Mouse (Mus musculus): ENCODE data around the gene Efcab2. TPM values are rescaled to one million over a fixed set of nuclear protein-coding genes. Genes with fewer than 3 reads are reported as not detected.

Efcab2 gene
- polyA plus RNA-seq, 1 experiment from 2014 or later = 3.3 TPM

GRCm38 (mm10) chr1:178379224-178379623 is 26.7 kb upstream of the Efcab2 start:
- no peak overlapping the region for H3K27ac ChIP-seq (ENCODE audit: low read depth)
- DNase-seq = no peak
- no peak overlapping the region for H3K9ac ChIP-seq
- no peaks in the 10 kb centered on the region for H3K27me3 ChIP-seq (ENCODE audit: insufficient read depth, low read length)
- H3K36me3 ChIP-seq (ENCODE audit: insufficient read depth) = no peaks in the 10 kb centered on the region
- no peak for ATAC-seq (ENCODE audit: insufficient read depth)
- H3K4me1 ChIP-seq (ENCODE audit: insufficient read depth) = no peaks in the 10 kb centered on the region
- H3K4me3 ChIP-seq (ENCODE audit: low read depth, low read length) = no peak overlapping the region
- no peak overlapping the region for H3K4me2 ChIP-seq
- TF ChIP-seq CTCF (IDR thresholded peaks at IDR 0.05; ENCODE audit: low read depth) = no peak
- 85% methylated on average over 1 of the region's 1 CpGs for WGBS
- H3K9me3 ChIP-seq (ENCODE audit: low read depth, low read length) = no peaks in the 10 kb centered on the region

GRCm38 (mm10) chr1:178382165-178382564 is 23.7 kb upstream of the Efcab2 start:
- no peaks in the 10 kb centered on the region for H3K9me3 ChIP-seq (ENCODE audit: low read depth, low read length)
- DNase-seq (no peak), ATAC-seq (ENCODE audit: insufficient read depth) (no peak)
- H3K4me3 ChIP-seq (ENCODE audit: low read depth, low read length) = no peak overlapping the region
- H3K27ac ChIP-seq (ENCODE audit: low read depth) = no peak overlapping the region
- no peaks in the 10 kb centered on the region for H3K36me3 ChIP-seq (ENCODE audit: insufficient read depth)
- H3K4me2 ChIP-seq = no peak overlapping the region
- H3K4me1 ChIP-seq (ENCODE audit: insufficient read depth) = no peaks in the 10 kb centered on the region
- no peak for TF ChIP-seq CTCF (IDR thresholded peaks at IDR 0.05; ENCODE audit: low read depth)
- no peak overlapping the region for H3K9ac ChIP-seq
- H3K27me3 ChIP-seq (ENCODE audit: insufficient read depth, low read length) = no peaks in the 10 kb centered on the region

DNA sequence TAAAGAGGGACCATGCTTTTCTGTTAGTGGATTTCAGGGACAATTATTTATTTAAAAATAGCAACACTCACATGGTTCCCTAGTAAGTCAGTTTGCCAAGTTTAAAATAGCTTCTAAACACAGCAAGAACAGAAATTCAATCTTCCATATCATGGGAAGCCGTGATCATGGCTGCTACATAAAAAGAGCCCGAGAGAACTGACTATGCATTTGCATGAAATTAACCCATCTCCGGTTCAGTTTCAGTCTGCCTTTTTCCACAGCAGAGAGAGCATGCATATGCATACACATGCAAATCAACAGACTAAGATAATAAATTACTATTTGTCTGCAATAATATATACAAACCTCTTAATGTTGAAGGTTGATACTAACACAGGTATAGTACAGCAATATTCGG is 17.1 kb upstream of the Efcab2 start:
- ATAC-seq (ENCODE audit: insufficient read depth) (no peak), DNase-seq (no peak)
- Histone ChIP-seq H3K4me3 (ENCODE audit: low read depth, low read length) (no peak overlapping the region), H3K36me3 (ENCODE audit: insufficient read depth) (no peaks in the 10 kb centered on the region), H3K9me3 (ENCODE audit: low read depth, low read length) (no peaks in the 10 kb centered on the region), H3K9ac (no peak overlapping the region), H3K27ac (ENCODE audit: low read depth) (no peak overlapping the region), H3K27me3 (ENCODE audit: insufficient read depth, low read length) (no peaks in the 10 kb centered on the region), H3K4me1 (ENCODE audit: insufficient read depth) (no peaks in the 10 kb centered on the region), H3K4me2 (no peak overlapping the region)
- TF ChIP-seq CTCF (IDR thresholded peaks at IDR 0.05; ENCODE audit: low read depth) = no peak
- 72% methylated on average over 4 of the region's 4 CpGs for WGBS

DNA sequence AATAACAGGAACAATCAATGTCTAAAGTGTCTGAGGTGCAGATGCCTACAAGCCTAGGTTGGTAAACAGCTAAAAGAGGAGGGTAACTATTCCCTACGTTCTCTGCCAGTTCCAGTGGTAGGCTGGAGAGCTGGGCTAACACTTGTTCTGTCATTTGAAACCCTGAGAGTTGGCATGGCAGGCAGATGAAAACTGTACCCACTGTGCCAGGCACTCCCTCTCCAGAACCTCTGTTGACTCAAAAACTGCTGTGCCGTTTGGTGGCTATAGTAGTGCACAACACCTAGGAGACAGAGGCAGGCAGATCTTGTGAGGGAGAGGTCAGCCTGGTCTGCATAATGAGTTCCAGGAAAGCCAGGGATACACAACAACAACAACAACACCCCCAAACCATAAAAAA is 16.5 kb upstream of the Efcab2 start:
- Histone ChIP-seq H3K27me3 (ENCODE audit: insufficient read depth, low read length) (no peaks in the 10 kb centered on the region), H3K4me3 (ENCODE audit: low read depth, low read length) (no peak overlapping the region), H3K9me3 (ENCODE audit: low read depth, low read length) (no peaks in the 10 kb centered on the region), H3K9ac (no peak overlapping the region), H3K4me2 (no peak overlapping the region), H3K36me3 (ENCODE audit: insufficient read depth) (no peaks in the 10 kb centered on the region), H3K27ac (ENCODE audit: low read depth) (no peak overlapping the region), H3K4me1 (ENCODE audit: insufficient read depth) (no peaks in the 10 kb centered on the region)
- TF ChIP-seq CTCF (IDR thresholded peaks at IDR 0.05; ENCODE audit: low read depth) = no peak
- no peak for DNase-seq
- ATAC-seq (ENCODE audit: insufficient read depth) = no peak
- 57% methylated on average over 2 of the region's 2 CpGs for WGBS

- Histone ChIP-seq H3K27ac (ENCODE audit: low read depth) (no peak overlapping the region), H3K9ac (no peak overlapping the region), H3K4me1 (ENCODE audit: insufficient read depth) (no peaks in the 10 kb centered on the region), H3K4me2 (no peak overlapping the region), H3K4me3 (ENCODE audit: low read depth, low read length) (no peak overlapping the region), H3K9me3 (ENCODE audit: low read depth, low read length) (no peaks in the 10 kb centered on the region), H3K36me3 (ENCODE audit: insufficient read depth) (no peaks in the 10 kb centered on the region), H3K27me3 (ENCODE audit: insufficient read depth, low read length) (no peaks in the 10 kb centered on the region)
- TF ChIP-seq CTCF (IDR thresholded peaks at IDR 0.05; ENCODE audit: low read depth) = no peak
- WGBS = 67% methylated on average over 5 of the region's 5 CpGs
- no peak for DNase-seq
- ATAC-seq (ENCODE audit: insufficient read depth) = no peak
These were observed 12.9 kb upstream of the Efcab2 start for GRCm38 (mm10) chr1:178392970-178393369.

DNA sequence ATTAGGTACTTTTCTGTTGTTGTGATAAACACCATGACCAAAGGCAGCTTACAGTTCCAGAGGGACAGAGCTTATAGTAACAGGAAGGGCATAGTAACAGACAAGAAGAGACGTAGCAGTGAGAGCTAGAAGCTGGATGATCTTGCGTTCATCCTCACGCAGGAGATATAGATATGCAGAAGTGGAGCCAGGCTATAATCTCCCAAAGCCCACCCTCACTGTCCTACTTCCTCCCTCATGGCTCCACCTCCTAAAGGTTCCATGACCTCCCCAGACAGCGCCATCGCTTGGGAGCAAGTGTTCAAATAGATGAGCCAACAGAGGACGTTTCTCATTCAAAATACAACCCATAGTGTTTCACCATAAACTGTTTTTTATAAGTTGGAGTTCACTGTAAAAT is 10.8 kb upstream of the Efcab2 start:
- H3K4me2 ChIP-seq = no peak overlapping the region
- DNase-seq = no peak
- no peak overlapping the region for H3K27ac ChIP-seq (ENCODE audit: low read depth)
- no peak overlapping the region for H3K4me3 ChIP-seq (ENCODE audit: low read depth, low read length)
- WGBS = 73% methylated on average over 6 of the region's 6 CpGs
- H3K36me3 ChIP-seq (ENCODE audit: insufficient read depth) = no peaks in the 10 kb centered on the region
- no peaks in the 10 kb centered on the region for H3K27me3 ChIP-seq (ENCODE audit: insufficient read depth, low read length)
- no peak for TF ChIP-seq CTCF (IDR thresholded peaks at IDR 0.05; ENCODE audit: low read depth)
- H3K9me3 ChIP-seq (ENCODE audit: low read depth, low read length) = no peaks in the 10 kb centered on the region
- ATAC-seq (ENCODE audit: insufficient read depth) = no peak
- H3K4me1 ChIP-seq (ENCODE audit: insufficient read depth) = no peaks in the 10 kb centered on the region
- no peak overlapping the region for H3K9ac ChIP-seq

GRCm38 (mm10) chr1:178396383-178396782 is 9.5 kb upstream of the Efcab2 start:
- peak; percentile 66 for DNase-seq
- H3K4me2 ChIP-seq = no peak overlapping the region
- H3K9ac ChIP-seq = no peak overlapping the region
- no peaks in the 10 kb centered on the region for H3K27me3 ChIP-seq (ENCODE audit: insufficient read depth, low read length)
- no peaks in the 10 kb centered on the region for H3K4me1 ChIP-seq (ENCODE audit: insufficient read depth)
- 54% methylated on average over 4 of the region's 4 CpGs for WGBS
- no peak overlapping the region for H3K4me3 ChIP-seq (ENCODE audit: low read depth, low read length)
- H3K9me3 ChIP-seq (ENCODE audit: low read depth, low read length) = no peaks in the 10 kb centered on the region
- H3K36me3 ChIP-seq (ENCODE audit: insufficient read depth) = no peaks in the 10 kb centered on the region
- ATAC-seq (ENCODE audit: insufficient read depth) = 0 out of 2 replicates have a peak, but pooled peaks have one; percentile 47
- H3K27ac ChIP-seq (ENCODE audit: low read depth) = no peak overlapping the region
- no peak for TF ChIP-seq CTCF (IDR thresholded peaks at IDR 0.05; ENCODE audit: low read depth)

- Histone ChIP-seq H3K4me3 (ENCODE audit: low read depth, low read length) (no peak overlapping the region), H3K9me3 (ENCODE audit: low read depth, low read length) (no peaks in the 10 kb centered on the region), H3K9ac (no peak overlapping the region), H3K36me3 (ENCODE audit: insufficient read depth) (no peaks in the 10 kb centered on the region), H3K4me1 (ENCODE audit: insufficient read depth) (no peaks in the 10 kb centered on the region), H3K27ac (ENCODE audit: low read depth) (no peak overlapping the region), H3K27me3 (ENCODE audit: insufficient read depth, low read length) (no peaks in the 10 kb centered on the region), H3K4me2 (no peak overlapping the region)
- no peak for TF ChIP-seq CTCF (IDR thresholded peaks at IDR 0.05; ENCODE audit: low read depth)
- no peak for ATAC-seq (ENCODE audit: insufficient read depth)
- no peak for DNase-seq
- 83% methylated on average over 6 of the region's 6 CpGs for WGBS
These were observed 6.0 kb upstream of the Efcab2 start for GRCm38 (mm10) chr1:178399879-178400278.

Data from lung, embryonic 14.5 days (tissue).